Mouse (Mus musculus) hindbrain, embryonic 13.5 days (tissue): ENCODE results near the gene Nox3. TPM values are rescaled to one million over a fixed set of nuclear protein-coding genes. Genes with fewer than 3 reads are reported as not detected.

ENCODE experiments used
- ATAC-seq: fragments of 200-750 bp; cut with Nextera tagmentation; 2 replicates; pipeline ENCODE4 v1.8.0; 2017; ENCODE audit warnings: moderate TSS enrichment; ENCODE audit not compliant: low FRiP score
- H3K27ac ChIP-seq: fragments of 300-500 bp; sonication (generic); 2 replicates; pipeline ENCODE4 v1.5.1; 2015; ENCODE audit warnings: inconsistent platforms, mild to moderate bottlenecking, moderate library complexity
- H3K27me3 ChIP-seq: fragments of 300-500 bp; sonication (generic); 2 replicates; pipeline ENCODE4 v1.6.1; 2015; ENCODE audit warnings: mild to moderate bottlenecking, inconsistent platforms
- H3K36me3 ChIP-seq: fragments of 300-500 bp; sonication (generic); 2 replicates; pipeline ENCODE4 v1.6.1; 2015; ENCODE audit warnings: mild to moderate bottlenecking, inconsistent platforms
- H3K4me1 ChIP-seq: fragments of 300-500 bp; sonication (generic); replicated peaks from 2 replicates; pipeline ENCODE4 v1.6.1; 2015; ENCODE audit warnings: inconsistent platforms
- H3K4me2 ChIP-seq: fragments of 300-500 bp; sonication (generic); 2 replicates; pipeline ENCODE4 v1.6.1; 2015; ENCODE audit warnings: inconsistent platforms, mild to moderate bottlenecking, moderate library complexity
- H3K4me3 ChIP-seq: fragments of 300-500 bp; sonication (generic); 2 replicates; pipeline ENCODE4 v1.5.1; 2015; ENCODE audit warnings: mild to moderate bottlenecking, inconsistent platforms
- H3K9ac ChIP-seq: fragments of 300-500 bp; sonication (generic); 2 replicates; pipeline ENCODE4 v1.6.1; 2015; ENCODE audit warnings: mild to moderate bottlenecking, inconsistent platforms
- H3K9me3 ChIP-seq: fragments of 300-500 bp; sonication (generic); 2 replicates; pipeline ENCODE4 v1.6.1; 2016; ENCODE audit warnings: inconsistent platforms
- WGBS: fragments of 180-500 bp; shearing (Covaris S2); methylation state at CpG from one replicate; pipeline ENCODE4 v1.1.7; 2015; 5-methylcytosine and 5-hydroxymethylcytosine counted together
- polyA plus RNA-seq: library from polyadenylated mRNA; unstranded; fragments of >200 nt; fragmentation: Nextera tagmentation; extraction: Ambion mirVana; gene quantifications from 2 replicates; pipeline ENCODE4 v1.2.1, GENCODE M21; 2015

Nox3 gene
- polyA plus RNA-seq, 1 experiment from 2014 or later: not detected

GRCm38 (mm10) chr17:3650377-3650776 is 45.7 kb downstream of the Nox3 start:
- Histone ChIP-seq H3K9me3 (no peaks in the 10 kb centered on the region), H3K9ac (no peak overlapping the region), H3K27me3 (no peaks in the 10 kb centered on the region), H3K4me3 (no peak overlapping the region), H3K4me2 (no peak overlapping the region), H3K4me1 (no peaks in the 10 kb centered on the region), H3K27ac (no peak overlapping the region), H3K36me3 (no peaks in the 10 kb centered on the region)
- ATAC-seq: no peak
- 43% methylated on average over 3 of the region's 3 CpGs for WGBS

GRCm38 (mm10) chr17:3643582-3643981 is 52.5 kb downstream of the Nox3 start:
- no peaks in the 10 kb centered on the region; the same call in 1 of the 2 replicates for H3K4me1 ChIP-seq
- no peaks in the 10 kb centered on the region for H3K9me3 ChIP-seq
- no peak overlapping the region for H3K9ac ChIP-seq
- no peaks in the 10 kb centered on the region for H3K36me3 ChIP-seq
- H3K4me2 ChIP-seq: no peak overlapping the region
- no peak for ATAC-seq
- H3K27ac ChIP-seq: no peak overlapping the region
- no peak overlapping the region for H3K4me3 ChIP-seq
- no peaks in the 10 kb centered on the region for H3K27me3 ChIP-seq
- 86% methylated on average over 2 of the region's 2 CpGs for WGBS

GRCm38 (mm10) chr17:3641456-3641855 is 54.6 kb downstream of the Nox3 start:
- no peaks in the 10 kb centered on the region; the same call in 1 of the 2 replicates for H3K4me1 ChIP-seq
- no peaks in the 10 kb centered on the region for H3K27me3 ChIP-seq
- 57% methylated on average over 5 of the region's 5 CpGs for WGBS
- no peak overlapping the region for H3K9ac ChIP-seq
- no peak for ATAC-seq
- no peaks in the 10 kb centered on the region for H3K9me3 ChIP-seq
- H3K4me2 ChIP-seq: no peak overlapping the region
- H3K27ac ChIP-seq: no peak overlapping the region
- H3K36me3 ChIP-seq: no peaks in the 10 kb centered on the region
- no peak overlapping the region for H3K4me3 ChIP-seq

- Histone ChIP-seq H3K4me3 (no peak overlapping the region), H3K9ac (no peak overlapping the region), H3K9me3 (no peaks in the 10 kb centered on the region), H3K4me1 (no peaks in the 10 kb centered on the region; the same call in 1 of the 2 replicates), H3K27me3 (no peaks in the 10 kb centered on the region), H3K4me2 (no peak overlapping the region), H3K27ac (no peak overlapping the region), H3K36me3 (no peaks in the 10 kb centered on the region)
- no peak for ATAC-seq
- 58% methylated on average over 3 of the region's 3 CpGs for WGBS
Observed at GRCm38 (mm10) chr17:3638757-3639156, 57.3 kb downstream of the Nox3 start.

- Histone ChIP-seq H3K27me3 (no peaks in the 10 kb centered on the region), H3K36me3 (no peaks in the 10 kb centered on the region), H3K9me3 (no peaks in the 10 kb centered on the region), H3K4me2 (no peak overlapping the region), H3K4me1 (no peaks in the 10 kb centered on the region), H3K27ac (no peak overlapping the region), H3K9ac (no peak overlapping the region), H3K4me3 (no peak overlapping the region)
- 83% methylated on average over 3 of the region's 3 CpGs for WGBS
- ATAC-seq: no peak
Observed at GRCm38 (mm10) chr17:3632501-3632900, 63.6 kb downstream of the Nox3 start.

DNA sequence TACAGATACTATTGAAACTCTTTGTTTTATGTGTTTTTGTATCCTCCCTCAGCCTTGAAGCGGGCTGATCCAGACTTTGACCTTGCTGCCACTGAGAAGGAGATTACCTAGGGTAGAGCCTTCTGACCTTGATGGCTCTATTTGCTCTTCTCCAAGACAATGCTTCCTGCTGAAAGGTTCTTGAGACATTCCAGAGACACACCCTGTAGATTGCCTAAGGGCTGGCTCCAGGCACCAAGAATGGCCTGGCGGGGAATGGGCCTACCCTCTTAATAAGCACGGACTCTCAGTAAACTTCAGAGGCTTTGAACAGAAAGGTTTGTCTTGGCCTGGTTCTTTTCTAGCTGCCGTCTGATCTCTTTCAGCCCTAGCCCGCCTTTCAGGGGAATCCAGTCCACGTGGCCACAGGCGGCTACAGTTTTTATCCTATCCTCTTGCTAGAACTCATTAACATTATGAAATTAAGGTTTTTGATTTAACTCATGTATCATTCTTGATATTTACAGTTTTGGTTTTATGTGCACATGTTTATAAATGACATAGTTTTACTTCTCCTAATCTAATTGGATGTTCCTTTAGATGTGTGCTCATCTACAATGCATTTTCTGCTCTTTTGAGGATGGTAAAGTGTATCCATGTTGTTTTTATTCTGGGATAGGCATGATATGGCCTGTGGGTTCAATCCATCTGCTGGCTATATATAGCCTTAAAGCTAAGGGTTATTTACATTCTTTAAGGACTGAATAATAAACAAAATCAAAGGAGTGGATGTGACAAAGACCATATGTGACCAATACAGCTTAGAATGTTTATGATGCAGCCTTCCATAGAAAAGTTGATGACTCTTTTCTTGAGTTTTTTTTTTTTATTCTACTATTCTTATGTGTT is 79.5 kb downstream of the Nox3 start:
- H3K9ac ChIP-seq: no peak overlapping the region
- WGBS: 80% methylated on average over 7 of the region's 7 CpGs
- no peaks in the 10 kb centered on the region for H3K36me3 ChIP-seq
- no peaks in the 10 kb centered on the region for H3K9me3 ChIP-seq
- H3K4me1 ChIP-seq: peaks cover 6% of the 10 kb centered on the region
- H3K27ac ChIP-seq: no peak overlapping the region
- ATAC-seq: no peak
- no peaks in the 10 kb centered on the region for H3K27me3 ChIP-seq
- H3K4me2 ChIP-seq: no peak overlapping the region
- no peak overlapping the region for H3K4me3 ChIP-seq

GRCm38 (mm10) chr17:3615553-3615952 is 80.5 kb downstream of the Nox3 start:
- ATAC-seq: no peak
- no peak overlapping the region for H3K9ac ChIP-seq
- H3K9me3 ChIP-seq: no peaks in the 10 kb centered on the region
- H3K27ac ChIP-seq: no peak overlapping the region
- H3K36me3 ChIP-seq: no peaks in the 10 kb centered on the region
- no peak overlapping the region for H3K4me3 ChIP-seq
- H3K4me1 ChIP-seq: peaks cover 9% of the 10 kb centered on the region
- WGBS: 56% methylated on average over 1 of the region's 1 CpGs
- no peak overlapping the region for H3K4me2 ChIP-seq
- H3K27me3 ChIP-seq: no peaks in the 10 kb centered on the region

DNA sequence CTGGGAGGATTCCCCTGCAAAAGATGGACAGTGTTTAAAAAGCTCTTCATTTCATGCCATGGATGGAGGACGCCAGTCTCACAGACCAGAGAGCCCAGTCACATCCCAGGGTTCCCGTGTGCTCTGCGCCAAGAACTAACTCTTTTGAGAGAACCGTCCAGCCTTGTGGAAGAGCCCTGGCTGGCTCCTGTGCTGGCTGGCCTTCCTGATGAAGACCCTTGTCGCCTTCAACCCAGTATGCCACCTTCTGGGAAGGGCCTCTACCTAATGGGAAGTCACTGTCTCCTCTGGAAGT is 84.3 kb downstream of the Nox3 start:
- H3K9ac ChIP-seq: peak overlapping the region; percentile 74; the same call in 1 of the 2 replicates
- peak overlapping the region; percentile 96 for H3K27ac ChIP-seq
- H3K36me3 ChIP-seq: no peaks in the 10 kb centered on the region
- peak overlapping the region; percentile 36; the same call in 1 of the 2 replicates for H3K4me3 ChIP-seq
- 86% methylated on average over 5 of the region's 5 CpGs for WGBS
- no peaks in the 10 kb centered on the region for H3K27me3 ChIP-seq
- ATAC-seq: peak; percentile 21; the same call in 1 of the 2 replicates
- H3K9me3 ChIP-seq: no peaks in the 10 kb centered on the region
- peaks cover 17% of the 10 kb centered on the region for H3K4me1 ChIP-seq
- peak overlapping the region; percentile 57 for H3K4me2 ChIP-seq

DNA sequence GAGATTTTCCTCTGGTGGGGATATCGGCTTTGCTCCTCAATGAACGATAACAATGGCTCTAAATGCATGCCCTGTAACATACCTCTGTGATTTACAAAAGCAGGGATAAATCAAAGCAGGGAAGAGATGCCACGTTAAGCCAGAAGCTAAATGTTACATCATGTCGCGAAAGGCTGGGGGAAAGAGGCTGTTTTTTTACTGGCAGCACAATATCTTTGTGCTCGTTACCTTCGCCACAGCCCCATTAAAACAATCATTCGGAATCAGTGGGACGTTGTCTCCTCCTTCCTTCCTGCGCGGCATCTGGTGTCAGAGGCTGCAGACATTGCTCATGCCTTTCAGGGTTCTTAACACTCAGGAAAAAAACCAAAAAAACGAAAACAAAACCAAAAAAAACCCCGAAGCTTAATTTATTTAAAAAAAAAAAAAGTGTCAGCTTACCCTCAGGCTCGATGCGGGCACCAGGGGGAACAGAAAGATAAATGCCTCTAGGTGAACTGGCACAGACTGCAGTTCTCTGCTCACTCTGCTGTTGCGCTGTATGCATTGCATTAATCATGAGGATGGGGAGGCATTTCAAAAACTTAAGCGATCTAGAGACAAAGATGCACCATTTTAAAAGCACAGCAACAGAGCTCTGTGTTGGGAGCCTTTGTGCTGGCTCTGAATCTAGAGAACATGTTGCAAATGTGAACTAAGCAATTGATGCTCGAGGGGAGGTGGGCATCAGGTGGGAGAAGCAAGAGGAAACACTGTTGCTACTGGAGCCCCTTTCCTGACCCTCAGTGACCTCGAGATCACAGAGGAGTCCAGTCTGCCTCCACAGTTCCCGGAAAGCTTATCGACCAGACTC is 84.9 kb downstream of the Nox3 start:
- Histone ChIP-seq H3K4me3 (peak overlapping the region; percentile 36), H3K27ac (peak overlapping the region; percentile 96), H3K27me3 (no peaks in the 10 kb centered on the region), H3K9me3 (no peaks in the 10 kb centered on the region), H3K9ac (peak overlapping the region; percentile 74), H3K36me3 (no peaks in the 10 kb centered on the region), H3K4me1 (peaks cover 17% of the 10 kb centered on the region), H3K4me2 (peak overlapping the region; percentile 57)
- 16% methylated on average over 21 of the region's 21 CpGs for WGBS
- ATAC-seq: peak; percentile 88

GRCm38 (mm10) chr17:3610307-3610754 is 85.7 kb downstream of the Nox3 start:
- Histone ChIP-seq H3K36me3 (no peaks in the 10 kb centered on the region), H3K27me3 (no peaks in the 10 kb centered on the region), H3K4me2 (peak overlapping the region; percentile 57), H3K9ac (peak overlapping the region; percentile 74; the same call in 1 of the 2 replicates), H3K9me3 (no peaks in the 10 kb centered on the region), H3K4me3 (peak overlapping the region; percentile 36), H3K27ac (peak overlapping the region; percentile 96), H3K4me1 (peaks cover 17% of the 10 kb centered on the region)
- ATAC-seq: peak; percentile 55
- 33% methylated on average over 7 of the region's 7 CpGs for WGBS

GRCm38 (mm10) chr17:3602954-3603672 is 92.9 kb downstream of the Nox3 start:
- ATAC-seq: no peak
- Histone ChIP-seq H3K9me3 (no peaks in the 10 kb centered on the region), H3K9ac (no peak overlapping the region), H3K27me3 (no peaks in the 10 kb centered on the region), H3K4me3 (no peak overlapping the region), H3K4me1 (0 out of 2 replicates have a peak, but pooled peaks cover 1% of the 10 kb centered on the region), H3K36me3 (no peaks in the 10 kb centered on the region), H3K27ac (no peak overlapping the region), H3K4me2 (no peak overlapping the region)
- WGBS: 93% methylated on average over 6 of the region's 6 CpGs

DNA sequence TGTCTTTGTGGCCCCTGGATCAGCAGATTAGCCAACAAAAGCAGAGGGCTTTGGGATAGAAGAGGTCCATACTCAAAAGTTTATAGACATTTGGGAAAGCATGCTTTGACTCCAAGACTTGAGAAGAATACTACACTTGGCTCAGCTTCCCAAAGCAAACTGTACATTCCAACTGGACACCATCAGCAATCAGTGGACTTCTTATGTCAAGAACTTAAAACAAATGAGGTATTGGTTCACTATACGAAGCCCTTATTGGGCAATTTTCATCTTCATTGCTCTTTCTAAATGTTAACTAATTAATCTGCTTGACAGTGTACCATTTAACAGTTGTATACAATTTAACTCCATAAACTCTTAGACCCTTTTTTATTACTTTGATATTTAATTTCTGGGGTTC is 97.7 kb downstream of the Nox3 start:
- no peak overlapping the region for H3K9ac ChIP-seq
- H3K36me3 ChIP-seq: no peaks in the 10 kb centered on the region
- no peaks in the 10 kb centered on the region for H3K27me3 ChIP-seq
- H3K9me3 ChIP-seq: no peaks in the 10 kb centered on the region
- H3K4me2 ChIP-seq: no peak overlapping the region
- 0 out of 2 replicates have a peak, but pooled peaks cover 4% of the 10 kb centered on the region for H3K4me1 ChIP-seq
- H3K27ac ChIP-seq: no peak overlapping the region
- no peak for ATAC-seq
- no peak overlapping the region for H3K4me3 ChIP-seq
- 73% methylated on average over 1 of the region's 1 CpGs for WGBS
